Mouse (Mus musculus) midbrain, embryonic 14.5 days (tissue): ENCODE results near the gene Fam240a. TPM values are rescaled to one million over a fixed set of nuclear protein-coding genes. Genes with fewer than 3 reads are reported as not detected.

Source experiments
- ATAC-seq: fragments of 200-750 bp; cut with Nextera tagmentation; 2 replicates; pipeline ENCODE4 v1.8.0; 2017; ENCODE audit warnings: moderate number of reproducible peaks, moderate library complexity; ENCODE audit not compliant: low FRiP score, low TSS enrichment
- DNase-seq: peaks from one replicate; pipeline ENCODE4 v3.0.0-alpha.2; 2015
- H3K27ac ChIP-seq: fragments of 300-500 bp; sonication (generic); replicated peaks from 2 replicates; pipeline ENCODE4 v1.5.1; 2014; ENCODE audit warnings: mild to moderate bottlenecking, low read depth, low read length, moderate library complexity
- H3K27me3 ChIP-seq: fragments of 300-500 bp; sonication (generic); 2 replicates; pipeline ENCODE4 v1.6.1; 2014; ENCODE audit warnings: low read length, control low read depth, mixed read lengths; ENCODE audit not compliant: control insufficient read depth, insufficient read depth
- H3K36me3 ChIP-seq: fragments of 300-500 bp; sonication (generic); 2 replicates; pipeline ENCODE4 v1.6.1; 2014; ENCODE audit warnings: low read length, control low read depth; ENCODE audit not compliant: control insufficient read depth, insufficient read depth
- H3K4me1 ChIP-seq: fragments of 300-500 bp; sonication (generic); 2 replicates; pipeline ENCODE4 v1.6.1; 2014; ENCODE audit warnings: mild to moderate bottlenecking, antibody characterized with exemption, low read length, control low read depth; ENCODE audit not compliant: control insufficient read depth, insufficient read depth
- H3K4me2 ChIP-seq: fragments of 300-500 bp; sonication (generic); 2 replicates; pipeline ENCODE4 v1.6.1; 2014; ENCODE audit warnings: mild to moderate bottlenecking, low read length, moderate library complexity
- H3K4me3 ChIP-seq: fragments of 300-500 bp; sonication (generic); replicated peaks from 2 replicates; pipeline ENCODE4 v1.5.1; 2014; ENCODE audit warnings: low read depth, low read length
- H3K9ac ChIP-seq: fragments of 300-500 bp; sonication (generic); replicated peaks from 2 replicates; pipeline ENCODE4 v1.6.1; 2014; ENCODE audit warnings: mild to moderate bottlenecking, low read length, moderate library complexity
- H3K9me3 ChIP-seq: fragments of 300-500 bp; sonication (generic); 2 replicates; pipeline ENCODE4 v1.6.1; 2016; ENCODE audit warnings: low read length, control low read depth, mixed read lengths; ENCODE audit not compliant: control insufficient read depth
- WGBS: fragments of 180-500 bp; shearing (Covaris S2); extraction: QIAGEN DNeasy Blood & Tissue Kit; methylation state at CpG from one replicate; pipeline ENCODE4 v1.1.7; 2014; 5-methylcytosine and 5-hydroxymethylcytosine counted together
- polyA plus RNA-seq: library from polyadenylated mRNA; unstranded; fragments of >200 nt; fragmentation: Nextera tagmentation; extraction: Ambion mirVana; gene quantifications from 2 replicates; pipeline ENCODE4 v1.2.1, GENCODE M21; 2014

The Fam240a gene
- polyA plus RNA-seq, 1 experiment from 2014 or later, result not detected

- no peaks in the 10 kb centered on the region for H3K4me1 ChIP-seq
- H3K4me2 ChIP-seq, result no peak overlapping the region
- ATAC-seq (no peak), DNase-seq (peak; percentile 44)
- H3K36me3 ChIP-seq, result no peaks in the 10 kb centered on the region
- 0 out of 2 replicates have a peak overlapping the region, but pooled peaks have one; percentile 14 for H3K27ac ChIP-seq
- no peaks in the 10 kb centered on the region for H3K27me3 ChIP-seq
- H3K9ac ChIP-seq, result no peak overlapping the region
- no peak overlapping the region for H3K4me3 ChIP-seq
- 67% methylated on average over 12 of the region's 12 CpGs for WGBS
- no peaks in the 10 kb centered on the region for H3K9me3 ChIP-seq
These were observed 17.3 kb upstream of the Fam240a start for GRCm38 (mm10) chr9:110933850-110934437.

GRCm38 (mm10) chr9:110931573-110931972 lies 14.9 kb upstream of the Fam240a start:
- H3K9me3 ChIP-seq, result no peaks in the 10 kb centered on the region
- no peak overlapping the region for H3K4me2 ChIP-seq
- H3K4me1 ChIP-seq, result no peaks in the 10 kb centered on the region
- no peak overlapping the region for H3K4me3 ChIP-seq
- H3K27me3 ChIP-seq, result no peaks in the 10 kb centered on the region
- WGBS, result 73% methylated on average over 6 of the region's 6 CpGs
- no peak overlapping the region for H3K9ac ChIP-seq
- H3K36me3 ChIP-seq, result no peaks in the 10 kb centered on the region
- DNase-seq (no peak), ATAC-seq (no peak)
- H3K27ac ChIP-seq, result no peak overlapping the region

GRCm38 (mm10) chr9:110922759-110923158 lies 6.1 kb upstream of the Fam240a start:
- Histone ChIP-seq H3K9me3 (no peaks in the 10 kb centered on the region), H3K27me3 (no peaks in the 10 kb centered on the region), H3K27ac (no peak overlapping the region), H3K4me2 (no peak overlapping the region), H3K9ac (no peak overlapping the region), H3K36me3 (no peaks in the 10 kb centered on the region), H3K4me1 (no peaks in the 10 kb centered on the region), H3K4me3 (no peak overlapping the region)
- WGBS, result 17% methylated on average over 7 of the region's 7 CpGs
- DNase-seq (peak; percentile 87), ATAC-seq (no peak)

- no peak overlapping the region for H3K27ac ChIP-seq
- H3K4me2 ChIP-seq, result no peak overlapping the region
- ATAC-seq (no peak), DNase-seq (no peak)
- no peaks in the 10 kb centered on the region for H3K36me3 ChIP-seq
- no peak overlapping the region for H3K9ac ChIP-seq
- H3K27me3 ChIP-seq, result no peaks in the 10 kb centered on the region
- WGBS, result 58% methylated on average over 15 of the region's 15 CpGs
- H3K9me3 ChIP-seq, result no peaks in the 10 kb centered on the region
- H3K4me1 ChIP-seq, result no peaks in the 10 kb centered on the region
- no peak overlapping the region for H3K4me3 ChIP-seq
These were observed 4.2 kb upstream of the Fam240a start for GRCm38 (mm10) chr9:110920665-110921419.

GRCm38 (mm10) chr9:110915466-110915865 lies 1.2 kb downstream of the Fam240a start:
- no peak for DNase-seq
- ATAC-seq, result no peak
- Histone ChIP-seq H3K27me3 (no peaks in the 10 kb centered on the region), H3K9ac (no peak overlapping the region), H3K9me3 (no peaks in the 10 kb centered on the region), H3K4me3 (no peak overlapping the region), H3K4me2 (no peak overlapping the region), H3K27ac (no peak overlapping the region), H3K36me3 (no peaks in the 10 kb centered on the region), H3K4me1 (no peaks in the 10 kb centered on the region)
- 79% methylated on average over 8 of the region's 8 CpGs for WGBS

GRCm38 (mm10) chr9:110914631-110915236 lies 1.9 kb downstream of the Fam240a start:
- no peak for ATAC-seq
- H3K4me2 ChIP-seq, result no peak overlapping the region
- WGBS, result 63% methylated on average over 21 of the region's 21 CpGs
- H3K9ac ChIP-seq, result no peak overlapping the region
- H3K4me1 ChIP-seq, result no peaks in the 10 kb centered on the region
- no peak for DNase-seq
- no peak overlapping the region for H3K4me3 ChIP-seq
- H3K27ac ChIP-seq, result no peak overlapping the region
- H3K27me3 ChIP-seq, result no peaks in the 10 kb centered on the region
- H3K36me3 ChIP-seq, result no peaks in the 10 kb centered on the region
- H3K9me3 ChIP-seq, result no peaks in the 10 kb centered on the region

GRCm38 (mm10) chr9:110909371-110909967 lies 7.2 kb downstream of the Fam240a start:
- H3K9me3 ChIP-seq, result no peaks in the 10 kb centered on the region
- no peak for ATAC-seq
- no peaks in the 10 kb centered on the region for H3K4me1 ChIP-seq
- WGBS, result 82% methylated on average over 6 of the region's 6 CpGs
- no peaks in the 10 kb centered on the region for H3K27me3 ChIP-seq
- no peak overlapping the region for H3K4me3 ChIP-seq
- no peaks in the 10 kb centered on the region for H3K36me3 ChIP-seq
- DNase-seq, result no peak
- no peak overlapping the region for H3K4me2 ChIP-seq
- no peak overlapping the region for H3K9ac ChIP-seq
- H3K27ac ChIP-seq, result no peak overlapping the region

GRCm38 (mm10) chr9:110908631-110909016 lies 8.0 kb downstream of the Fam240a start:
- no peak for ATAC-seq
- no peak overlapping the region for H3K4me2 ChIP-seq

More at GRCm38 (mm10) chr9:110908631-110909016, 8.0 kb downstream of the Fam240a start:
- Histone ChIP-seq H3K27me3 (no peaks in the 10 kb centered on the region), H3K27ac (no peak overlapping the region), H3K36me3 (no peaks in the 10 kb centered on the region), H3K4me3 (no peak overlapping the region), H3K9ac (no peak overlapping the region), H3K9me3 (no peaks in the 10 kb centered on the region), H3K4me1 (no peaks in the 10 kb centered on the region)
- DNase-seq, result no peak
- WGBS, result 87% methylated on average over 3 of the region's 3 CpGs
